Mouse (Mus musculus) splenic B cell, adult 2 months (primary cell): ENCODE results near the gene Elac2.

ENCODE experiments used
- DNase-seq: peaks from one replicate; pipeline ENCODE4 v3.0.0-alpha.2; 2011; ENCODE audit warnings: low read depth, low spot score
- H3K27me3 ChIP-seq: 2 replicates; pipeline ENCODE4 v1.6.1; 2012; ENCODE audit warnings: mild to moderate bottlenecking, low read length, moderate library complexity, mixed read lengths; ENCODE audit not compliant: control insufficient read depth, poor library complexity, insufficient read depth, severe bottlenecking
- H3K36me3 ChIP-seq: 2 replicates; pipeline ENCODE4 v1.6.1; 2012; ENCODE audit warnings: mild to moderate bottlenecking, low read length, moderate library complexity, mixed read lengths; ENCODE audit not compliant: control insufficient read depth, poor library complexity, insufficient read depth, severe bottlenecking

The Elac2 gene

GRCm38 (mm10) chr11:64978720-64979488 is at the start of gene Elac2:
Gene Elac2, plus strand, starts transcription at chr11:64979038.
- Histone ChIP-seq H3K36me3 (peaks cover 3% of the 10 kb centered on the region), H3K27me3 (no peaks in the 10 kb centered on the region; the same call in 1 of the 2 replicates)
- DNase-seq = peak; percentile 98

- Histone ChIP-seq H3K36me3 (no peaks in the 10 kb centered on the region), H3K27me3 (no peaks in the 10 kb centered on the region)
- no peak for DNase-seq
Observed at GRCm38 (mm10) chr11:64929130-64929529, 49.7 kb upstream of the Elac2 start.

GRCm38 (mm10) chr11:64931060-64931770 is 47.6 kb upstream of the Elac2 start:
- no peaks in the 10 kb centered on the region for H3K27me3 ChIP-seq
- H3K36me3 ChIP-seq = no peaks in the 10 kb centered on the region
- no peak for DNase-seq

GRCm38 (mm10) chr11:64937226-64937625 is 41.6 kb upstream of the Elac2 start:
- no peak for DNase-seq
- no peaks in the 10 kb centered on the region for H3K27me3 ChIP-seq
- no peaks in the 10 kb centered on the region for H3K36me3 ChIP-seq

- DNase-seq = no peak
- H3K36me3 ChIP-seq = no peaks in the 10 kb centered on the region
Observed at GRCm38 (mm10) chr11:64941193-64941592, 37.6 kb upstream of the Elac2 start.

GRCm38 (mm10) chr11:64949782-64950181 is 29.1 kb upstream of the Elac2 start:
- H3K36me3 ChIP-seq = no peaks in the 10 kb centered on the region
- H3K27me3 ChIP-seq = no peaks in the 10 kb centered on the region
- DNase-seq = no peak

More at GRCm38 (mm10) chr11:64941193-64941592, 37.6 kb upstream of the Elac2 start:
- H3K27me3 ChIP-seq = no peaks in the 10 kb centered on the region

- no peak for DNase-seq
- no peaks in the 10 kb centered on the region for H3K36me3 ChIP-seq
- H3K27me3 ChIP-seq = no peaks in the 10 kb centered on the region
Observed at GRCm38 (mm10) chr11:64956962-64957729, 21.7 kb upstream of the Elac2 start.

- H3K27me3 ChIP-seq = no peaks in the 10 kb centered on the region
- DNase-seq = no peak
- no peaks in the 10 kb centered on the region for H3K36me3 ChIP-seq
Observed at GRCm38 (mm10) chr11:64962629-64963028, 16.2 kb upstream of the Elac2 start.

GRCm38 (mm10) chr11:64968507-64968906 is 10.3 kb upstream of the Elac2 start:
- DNase-seq = peak; percentile 31
- Histone ChIP-seq H3K36me3 (no peaks in the 10 kb centered on the region), H3K27me3 (no peaks in the 10 kb centered on the region)

GRCm38 (mm10) chr11:64968939-64969342 is 9.9 kb upstream of the Elac2 start:
- Histone ChIP-seq H3K36me3 (no peaks in the 10 kb centered on the region), H3K27me3 (no peaks in the 10 kb centered on the region)
- no peak for DNase-seq

GRCm38 (mm10) chr11:64971471-64971988 is 7.3 kb upstream of the Elac2 start:
- Histone ChIP-seq H3K27me3 (no peaks in the 10 kb centered on the region; the same call in 1 of the 2 replicates), H3K36me3 (no peaks in the 10 kb centered on the region)
- DNase-seq = no peak

GRCm38 (mm10) chr11:64972418-64972817 is 6.4 kb upstream of the Elac2 start:
- H3K36me3 ChIP-seq = no peaks in the 10 kb centered on the region
- no peaks in the 10 kb centered on the region; the same call in 1 of the 2 replicates for H3K27me3 ChIP-seq
- no peak for DNase-seq

- Histone ChIP-seq H3K27me3 (no peaks in the 10 kb centered on the region; the same call in 1 of the 2 replicates), H3K36me3 (peaks cover 3% of the 10 kb centered on the region)
- DNase-seq = no peak
Observed at GRCm38 (mm10) chr11:64979489-64979845, 629 bp downstream of the Elac2 start.

- peaks cover 5% of the 10 kb centered on the region for H3K36me3 ChIP-seq
- no peaks in the 10 kb centered on the region for H3K27me3 ChIP-seq
- DNase-seq = no peak
Observed at GRCm38 (mm10) chr11:64988556-64988955, 9.7 kb downstream of the Elac2 start.
